Mouse (Mus musculus): ENCODE results near the gene Bub1b. TPM values are rescaled to one million over a fixed set of nuclear protein-coding genes. Genes with fewer than 3 reads are reported as not detected.

Gene Bub1b
- polyA plus RNA-seq, 1 experiment: not detected

DNA sequence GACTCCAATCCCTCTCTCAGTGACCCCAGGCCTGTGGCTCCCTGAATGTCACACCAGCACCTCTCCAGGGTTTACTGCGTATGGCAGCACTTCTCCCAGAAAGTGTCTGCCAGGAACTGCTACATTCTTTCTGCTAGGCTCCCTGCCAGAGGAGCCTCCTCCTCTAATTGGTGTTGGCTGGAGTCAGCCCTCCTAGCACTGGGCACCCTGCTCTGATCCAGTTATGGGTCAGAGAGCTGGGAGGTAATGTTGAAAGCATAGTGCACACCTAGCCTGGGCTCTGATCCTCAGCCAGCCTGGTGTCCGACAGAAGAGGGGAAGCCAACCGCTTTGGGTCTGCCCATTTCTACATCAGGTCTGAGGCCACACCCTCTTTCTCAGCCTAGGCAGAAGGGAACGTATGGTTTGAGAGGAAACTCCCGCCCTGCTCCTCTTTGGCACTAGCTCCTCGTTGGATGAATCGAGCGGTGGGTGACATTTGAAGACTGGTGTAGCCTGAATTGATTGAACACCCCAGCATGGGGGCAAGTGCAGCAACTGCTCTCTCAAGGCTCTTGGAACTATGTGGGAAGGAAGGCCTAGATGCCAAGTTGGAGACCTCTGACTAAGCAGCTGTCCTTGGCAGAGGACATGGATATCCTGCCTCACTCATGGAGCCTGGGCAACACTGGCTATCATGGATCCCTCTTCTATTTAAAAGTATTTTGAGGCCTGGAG is 84.7 kb downstream of the Bub1b start:
- Histone ChIP-seq H3K4me3 (ENCODE audit: insufficient read depth, low read depth, low read length) (no peak overlapping the region), H3K27ac (ENCODE audit: insufficient read depth, low read depth, low read length) (no peak overlapping the region), H3K4me1 (ENCODE audit: control insufficient read depth, insufficient read depth, low read length) (peaks cover 14% of the 10 kb centered on the region)
- WGBS: 52% methylated on average over 8 of the region's 8 CpGs
- no peak for TF ChIP-seq CTCF (IDR thresholded peaks at IDR 0.05; ENCODE audit: insufficient read depth, low read depth, low read length)
- TF ChIP-seq POLR2A (IDR thresholded peaks at IDR 0.05; ENCODE audit: insufficient read depth, low read depth, low read length): no peak

DNA sequence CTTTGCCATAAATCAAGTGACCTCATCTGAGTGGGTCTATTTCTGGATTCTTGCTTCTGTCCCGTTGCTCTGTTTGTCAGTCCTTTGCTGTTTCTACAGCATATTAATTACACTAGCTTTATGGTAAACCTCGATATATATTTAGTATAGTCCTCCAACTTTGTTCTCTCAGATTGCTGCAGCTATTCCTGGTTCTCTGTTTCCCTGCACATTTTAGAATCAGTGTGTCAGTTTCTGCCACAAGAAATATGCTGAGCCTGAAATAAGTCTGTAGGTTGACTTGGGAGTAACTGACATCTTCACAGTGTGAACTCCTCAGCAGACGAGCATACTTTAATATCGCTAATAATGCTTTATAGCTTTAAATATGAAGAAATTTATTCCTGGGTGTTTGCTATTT is 87.1 kb downstream of the Bub1b start:
- no peak for TF ChIP-seq POLR2A (IDR thresholded peaks at IDR 0.05; ENCODE audit: insufficient read depth, low read depth, low read length)
- H3K4me1 ChIP-seq (ENCODE audit: control insufficient read depth, insufficient read depth, low read length): peaks cover 11% of the 10 kb centered on the region; the same call in 1 of the 2 replicates
- H3K4me3 ChIP-seq (ENCODE audit: insufficient read depth, low read depth, low read length): no peak overlapping the region
- H3K27ac ChIP-seq (ENCODE audit: insufficient read depth, low read depth, low read length): no peak overlapping the region
- 59% methylated on average over 4 of the region's 4 CpGs for WGBS

- Histone ChIP-seq H3K4me1 (ENCODE audit: control insufficient read depth, insufficient read depth, low read length) (peaks cover 11% of the 10 kb centered on the region; the same call in 1 of the 2 replicates), H3K27ac (ENCODE audit: insufficient read depth, low read depth, low read length) (no peak overlapping the region), H3K4me3 (ENCODE audit: insufficient read depth, low read depth, low read length) (no peak overlapping the region)
- WGBS: 83% methylated on average over 8 of the region's 8 CpGs
- TF ChIP-seq CTCF (IDR thresholded peaks at IDR 0.05; ENCODE audit: insufficient read depth, low read depth, low read length) (no peak), POLR2A (IDR thresholded peaks at IDR 0.05; ENCODE audit: insufficient read depth, low read depth, low read length) (no peak)
These were observed 88.7 kb downstream of the Bub1b start for GRCm38 (mm10) chr2:118686693-118687092.

- H3K27ac ChIP-seq (ENCODE audit: insufficient read depth, low read depth, low read length): no peak overlapping the region
- H3K4me3 ChIP-seq (ENCODE audit: insufficient read depth, low read depth, low read length): no peak overlapping the region
- peaks cover 6% of the 10 kb centered on the region; the same call in 1 of the 2 replicates for H3K4me1 ChIP-seq (ENCODE audit: control insufficient read depth, insufficient read depth, low read length)
- TF ChIP-seq POLR2A (IDR thresholded peaks at IDR 0.05; ENCODE audit: insufficient read depth, low read depth, low read length) (no peak), CTCF (IDR thresholded peaks at IDR 0.05; ENCODE audit: insufficient read depth, low read depth, low read length) (no peak)
- 72% methylated on average over 3 of the region's 3 CpGs for WGBS
These were observed 89.8 kb downstream of the Bub1b start for GRCm38 (mm10) chr2:118687791-118688190.

DNA sequence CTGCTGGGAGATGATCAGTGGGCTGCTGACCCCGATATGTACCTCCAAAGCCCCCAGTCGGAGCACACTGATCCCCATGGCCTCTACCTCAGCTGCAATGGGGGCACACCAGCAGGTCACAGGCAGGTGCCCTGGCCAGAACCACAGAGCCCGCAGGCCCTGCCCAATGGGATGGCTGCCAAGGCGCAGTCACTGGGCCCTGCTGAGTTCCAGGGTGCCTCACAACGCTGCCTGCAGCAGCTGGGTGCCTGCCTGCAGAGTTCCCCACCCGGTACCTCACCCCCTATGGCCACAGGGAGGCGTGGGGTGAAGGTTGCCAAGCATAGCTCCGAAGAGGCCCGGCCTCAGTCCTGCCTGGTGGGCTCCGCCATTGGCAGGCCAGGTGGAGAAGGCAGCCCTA is 91.9 kb downstream of the Bub1b start:
- 0 out of 2 replicates have a peak, but pooled peaks cover 5% of the 10 kb centered on the region for H3K4me1 ChIP-seq (ENCODE audit: control insufficient read depth, insufficient read depth, low read length)
- WGBS: 69% methylated on average over 10 of the region's 10 CpGs
- TF ChIP-seq POLR2A (IDR thresholded peaks at IDR 0.05; ENCODE audit: insufficient read depth, low read depth, low read length) (no peak), CTCF (IDR thresholded peaks at IDR 0.05; ENCODE audit: insufficient read depth, low read depth, low read length) (no peak)

More for the DNA sequence above, 91.9 kb downstream of the Bub1b start:
- no peak overlapping the region for H3K27ac ChIP-seq (ENCODE audit: insufficient read depth, low read depth, low read length)
- no peak overlapping the region for H3K4me3 ChIP-seq (ENCODE audit: insufficient read depth, low read depth, low read length)

Other genes with a start within 250 kb of the Bub1b start
- not detected in 2 replicates for gene Gpr176, start 224.8 kb upstream of the Bub1b start, polyA plus RNA-seq (2012; ENCODE audit: insufficient read depth, insufficient read length, low replicate concordance, missing spikeins)
- not detected in 2 replicates for gene Eif2ak4, start 209.6 kb upstream of the Bub1b start, polyA plus RNA-seq (2012; ENCODE audit: insufficient read depth, insufficient read length, low replicate concordance, missing spikeins)
- gene Srp14, start 118.5 kb upstream of the Bub1b start, polyA plus RNA-seq (2012; ENCODE audit: insufficient read depth, insufficient read length, low replicate concordance, missing spikeins): 413 and 726 TPM in 2 replicates
- not detected in 2 replicates for gene Bmf, start 48.5 kb upstream of the Bub1b start, polyA plus RNA-seq (2012; ENCODE audit: insufficient read depth, insufficient read length, low replicate concordance, missing spikeins)
- gene Pak6, start 65.1 kb downstream of the Bub1b start, polyA plus RNA-seq (2012; ENCODE audit: insufficient read depth, insufficient read length, low replicate concordance, missing spikeins): not detected in 2 replicates
- gene Ankrd63, start 105.8 kb downstream of the Bub1b start, polyA plus RNA-seq (2012; ENCODE audit: insufficient read depth, insufficient read length, low replicate concordance, missing spikeins): not detected in 2 replicates
- not detected in 2 replicates for gene Plcb2, start 130.2 kb downstream of the Bub1b start, polyA plus RNA-seq (2012; ENCODE audit: insufficient read depth, insufficient read length, low replicate concordance, missing spikeins)
- gene Inafm2, start 147.5 kb downstream of the Bub1b start, polyA plus RNA-seq (2012; ENCODE audit: insufficient read depth, insufficient read length, low replicate concordance, missing spikeins): not detected in 2 replicates
- gene Ccdc9b, start 164.4 kb downstream of the Bub1b start, polyA plus RNA-seq (2012; ENCODE audit: insufficient read depth, insufficient read length, low replicate concordance, missing spikeins): not detected in 2 replicates
- not detected in 2 replicates for gene Phgr1, start 174.6 kb downstream of the Bub1b start, polyA plus RNA-seq (2012; ENCODE audit: insufficient read depth, insufficient read length, low replicate concordance, missing spikeins)
- 69.0 TPM in 1 of 2 replicates, not detected in the other for gene Disp2, start 181.5 kb downstream of the Bub1b start, polyA plus RNA-seq (2012; ENCODE audit: insufficient read depth, insufficient read length, low replicate concordance, missing spikeins)
- gene Knstrn, start 215.8 kb downstream of the Bub1b start, polyA plus RNA-seq (2012; ENCODE audit: insufficient read depth, insufficient read length, low replicate concordance, missing spikeins): not detected in 2 replicates

Data from olfactory bulb, adult 2 months (tissue).